Mouse (Mus musculus): Measurements from ENCODE around the gene Dync1i2.

DNA sequence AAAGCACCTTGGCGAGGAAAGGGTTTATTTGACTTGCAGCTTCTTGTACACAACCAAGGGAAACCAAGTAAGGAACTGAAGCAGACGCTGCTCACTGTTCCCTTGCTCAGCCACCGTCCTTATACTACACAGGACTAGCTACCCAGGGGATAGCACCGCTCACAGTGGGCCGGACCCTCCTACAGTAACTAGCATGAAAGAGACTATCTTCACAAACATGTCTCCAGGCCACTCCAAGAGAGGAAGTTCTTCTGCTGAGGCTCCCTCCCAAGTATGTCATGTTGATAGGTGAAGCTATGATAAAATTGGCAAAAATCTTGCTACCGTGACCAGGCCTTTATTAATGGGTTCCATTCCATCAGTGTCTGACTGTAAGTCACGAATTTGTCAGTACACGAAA lies 57.2 kb downstream of the Dync1i2 start:
- TF ChIP-seq GATA1 (IDR thresholded peaks at IDR 0.05; ENCODE audit: borderline replicate concordance, low read length) (no peak), CTCF (IDR thresholded peaks at IDR 0.05; ENCODE audit: low read depth, low read length) (no peak), POLR2AphosphoS5 (IDR thresholded peaks at IDR 0.05; ENCODE audit: insufficient replicate concordance, low read depth, low read length) (no peak), GATA2 (IDR thresholded peaks at IDR 0.05; ENCODE audit: borderline replicate concordance, low read depth, low read length) (no peak), TAL1 (conservative IDR thresholded peaks at IDR 0.05; ENCODE audit: low read depth, low read length) (no peak)
